Mouse (Mus musculus) splenic B cell, adult 2 months (primary cell): ENCODE measurements around the gene Dusp28.
"Not testable (repeated sequence)": the region's sequence is repeated elsewhere in the genome, so short reads cannot be mapped to it uniquely, and the experiment has no call there.

ENCODE experiments used
- DNase-seq: peaks from one replicate; pipeline ENCODE4 v3.0.0-alpha.2; 2011; ENCODE audit warnings: low read depth, low spot score
- H3K27me3 ChIP-seq: 2 replicates; pipeline ENCODE4 v1.6.1; 2012; ENCODE audit warnings: mild to moderate bottlenecking, low read length, moderate library complexity, mixed read lengths; ENCODE audit not compliant: control insufficient read depth, poor library complexity, insufficient read depth, severe bottlenecking
- H3K36me3 ChIP-seq: 2 replicates; pipeline ENCODE4 v1.6.1; 2012; ENCODE audit warnings: mild to moderate bottlenecking, low read length, moderate library complexity, mixed read lengths; ENCODE audit not compliant: control insufficient read depth, poor library complexity, insufficient read depth, severe bottlenecking

Dusp28 gene

DNA sequence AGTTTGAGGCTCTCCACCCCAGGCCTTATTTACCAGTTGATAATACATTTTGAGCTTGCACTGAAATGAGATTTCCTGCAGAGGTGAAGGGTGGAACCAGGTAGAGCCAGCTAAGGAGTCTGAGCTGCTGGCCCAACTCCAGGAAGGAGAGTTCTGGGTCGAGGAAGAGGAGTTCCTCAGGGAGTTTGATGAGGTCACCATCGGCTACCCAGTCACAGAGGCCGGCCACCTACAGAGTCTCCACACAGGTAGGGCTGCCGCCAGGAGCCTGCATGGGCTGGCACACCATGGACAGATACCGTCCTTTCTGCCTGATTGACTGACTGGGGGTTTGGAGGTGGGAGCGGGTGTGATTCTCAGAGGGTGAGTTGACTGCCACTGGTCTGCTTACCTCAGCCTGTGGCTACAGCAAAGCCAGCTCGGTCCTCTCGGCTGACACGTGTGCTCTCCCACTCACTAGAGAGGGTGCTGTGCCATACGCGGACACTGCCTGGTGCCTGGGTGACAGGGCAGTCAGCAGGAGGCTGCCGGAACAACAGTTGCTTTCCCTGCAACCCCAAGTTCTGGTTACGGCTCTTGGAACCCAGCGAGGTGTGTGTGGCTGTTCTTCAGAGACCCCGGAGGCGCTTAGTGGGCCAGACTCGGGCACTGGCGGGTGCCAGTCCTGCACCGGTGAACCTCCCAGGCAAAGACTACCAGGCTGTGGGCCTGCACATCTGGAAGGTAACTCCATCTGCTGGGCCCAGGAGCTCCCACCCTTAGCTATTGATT is 36.6 kb downstream of the Dusp28 start:
- H3K27me3 ChIP-seq: no peaks in the 10 kb centered on the region
- no peaks in the 10 kb centered on the region; the same call in none of the 2 replicates for H3K36me3 ChIP-seq
- DNase-seq: no peak

DNA sequence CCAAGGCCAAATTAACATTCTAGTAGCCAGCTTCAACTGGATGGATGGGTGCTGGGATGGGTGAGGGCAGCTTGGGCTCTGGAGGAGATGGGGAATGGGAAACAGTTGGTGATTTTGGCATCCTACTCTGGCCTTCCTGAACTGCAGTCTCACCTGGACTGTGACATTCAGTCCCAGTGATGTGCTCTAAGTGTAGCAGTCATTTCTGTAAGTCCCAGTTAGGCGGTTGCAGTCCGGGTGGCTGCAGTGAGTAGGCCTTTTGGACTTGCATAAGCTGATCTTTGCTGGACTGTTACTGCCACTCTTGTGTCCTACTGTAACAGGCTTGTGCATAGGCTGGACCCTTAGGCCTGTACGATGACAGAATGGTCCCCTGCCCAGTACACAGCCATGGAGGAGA is 41.2 kb downstream of the Dusp28 start:
- Histone ChIP-seq H3K27me3 (no peaks in the 10 kb centered on the region), H3K36me3 (no peaks in the 10 kb centered on the region; the same call in 1 of the 2 replicates)
- DNase-seq: no peak

DNA sequence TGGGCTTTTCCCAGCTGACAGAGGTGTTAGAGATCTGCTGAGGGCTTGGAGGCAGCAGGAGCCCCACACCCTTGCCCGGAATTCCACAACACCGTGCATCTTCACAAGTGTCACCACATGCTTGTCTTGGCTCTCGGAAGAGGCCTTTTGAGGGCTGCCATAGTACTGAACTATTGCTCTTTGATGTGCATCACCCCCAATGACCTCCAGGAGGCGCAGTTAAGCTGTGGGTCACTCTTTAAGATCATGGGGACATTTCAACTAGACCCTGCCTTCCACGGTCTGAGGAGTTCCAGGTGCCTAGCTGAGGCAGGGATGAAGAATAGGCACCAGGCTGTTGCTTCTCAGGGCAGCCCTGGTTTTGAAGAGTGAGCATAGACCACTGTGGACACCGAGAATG is 42.6 kb downstream of the Dusp28 start:
- Histone ChIP-seq H3K36me3 (no peaks in the 10 kb centered on the region; the same call in 1 of the 2 replicates), H3K27me3 (no peaks in the 10 kb centered on the region)
- peak; percentile 41 for DNase-seq

DNA sequence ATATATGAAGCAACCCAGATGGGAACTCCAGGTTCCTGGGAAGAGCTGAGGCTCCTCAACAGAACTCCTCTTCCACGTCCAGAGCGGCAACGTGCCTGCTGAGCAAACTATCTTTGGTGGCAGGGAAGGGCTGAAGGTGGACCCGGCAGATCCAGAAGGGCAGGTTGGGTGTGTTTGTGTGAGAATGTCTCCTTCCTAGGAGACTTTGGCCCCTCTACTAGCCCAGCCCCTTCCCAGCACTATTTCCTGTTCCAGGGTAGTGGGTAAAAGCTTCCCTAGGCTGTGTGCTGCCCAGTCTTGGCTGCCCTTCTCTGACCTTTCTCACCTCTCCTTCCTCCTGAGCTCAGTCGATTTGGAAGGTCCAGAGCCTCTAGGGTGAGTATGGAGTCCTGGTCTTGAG is 43.8 kb downstream of the Dusp28 start, which contains the start of gene Gpr35:
Gene Gpr35, plus strand, starts transcription at position 259 of the 400 bp plus-strand sequence.
- H3K36me3 ChIP-seq: no peaks in the 10 kb centered on the region
- no peak for DNase-seq
- no peaks in the 10 kb centered on the region for H3K27me3 ChIP-seq

DNA sequence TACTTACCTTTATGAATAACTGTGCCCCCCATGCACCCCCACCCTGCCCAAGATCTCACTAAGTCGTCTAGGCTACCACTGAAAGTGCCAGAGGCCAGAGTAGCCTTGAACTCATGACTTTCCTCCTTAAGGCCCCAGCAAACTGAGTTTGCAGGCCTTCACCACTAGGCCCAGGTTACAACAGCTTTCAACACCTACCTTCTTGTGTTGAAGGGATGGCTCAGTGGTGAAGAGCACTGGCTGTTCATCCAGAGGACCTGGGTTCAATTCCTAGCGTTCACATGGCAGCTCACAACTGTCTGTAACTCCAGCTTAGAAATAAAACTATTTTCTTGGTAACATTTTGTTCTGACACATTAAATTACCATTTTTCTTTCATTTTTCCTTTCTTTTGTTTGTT is 46.9 kb downstream of the Dusp28 start:
- DNase-seq: no peak
- no peaks in the 10 kb centered on the region for H3K36me3 ChIP-seq

DNA sequence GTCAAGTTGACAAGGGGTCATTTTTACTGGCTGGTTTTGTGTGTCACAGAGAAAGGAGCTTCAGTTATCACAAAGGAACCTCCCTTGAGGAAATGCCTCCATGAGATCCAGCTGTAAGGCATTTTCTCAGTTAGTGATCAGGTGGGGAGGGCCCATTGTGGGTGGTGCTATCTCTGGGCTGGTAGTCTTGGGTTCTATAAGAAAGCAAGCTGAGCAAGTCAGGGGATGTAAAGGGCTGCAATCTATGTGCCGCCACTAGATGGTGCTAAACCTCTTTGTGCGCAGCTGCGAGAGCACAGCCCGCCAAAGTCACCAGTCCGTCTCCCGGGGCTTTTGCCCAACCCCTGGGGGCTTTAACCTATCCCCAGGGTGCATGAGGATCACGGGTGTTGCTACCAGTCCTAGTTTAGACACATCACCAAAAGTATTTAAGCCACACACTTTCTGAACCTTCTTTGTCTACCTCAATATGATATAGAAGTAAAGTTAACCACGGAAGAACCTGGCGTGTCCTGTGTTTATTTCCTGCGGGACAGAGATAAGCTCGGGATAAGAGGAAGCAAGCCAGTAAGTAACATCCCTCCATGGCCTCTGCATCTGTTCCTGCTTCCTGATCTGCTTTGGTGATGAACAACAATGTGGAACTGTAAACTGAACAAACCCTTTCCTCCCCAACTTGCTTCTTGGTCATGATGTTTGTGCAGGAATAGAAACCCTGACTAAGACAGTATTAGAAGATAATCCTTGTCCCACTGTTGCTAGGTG is 50.0 kb downstream of the Dusp28 start:
- not testable (repeated sequence) for DNase-seq, H3K27me3 ChIP-seq, H3K36me3 ChIP-seq

More for the DNA sequence above, 46.9 kb downstream of the Dusp28 start:
- no peaks in the 10 kb centered on the region for H3K27me3 ChIP-seq
